Mouse (Mus musculus) ES-Bruce4 (cell line): ENCODE measurements around the gene Ccl11. TPM values are rescaled to one million over a fixed set of nuclear protein-coding genes. Genes with fewer than 3 reads are reported as not detected.

Experiments
- H3K27ac ChIP-seq: 2 replicates; pipeline ENCODE4 v1.5.1; 2012; ENCODE audit warnings: low read length, inconsistent platforms; ENCODE audit not compliant: insufficient read depth
- H3K27me3 ChIP-seq: 2 replicates; pipeline ENCODE4 v1.6.1; 2012; ENCODE audit warnings: mild to moderate bottlenecking, low read length, inconsistent platforms; ENCODE audit not compliant: control insufficient read depth, poor library complexity, insufficient read depth, severe bottlenecking
- H3K36me3 ChIP-seq: 2 replicates; pipeline ENCODE4 v1.6.1; 2012; ENCODE audit warnings: inconsistent platforms, mild to moderate bottlenecking, low read length, moderate library complexity; ENCODE audit not compliant: control insufficient read depth, poor library complexity, insufficient read depth, severe bottlenecking
- H3K4me1 ChIP-seq: one replicate; pipeline ENCODE4 v1.8.1; 2011; ENCODE audit warnings: low read length; ENCODE audit not compliant: control insufficient read depth, insufficient read depth
- H3K4me3 ChIP-seq: 2 replicates; pipeline ENCODE4 v1.5.1; 2011; ENCODE audit warnings: low read depth, mild to moderate bottlenecking, low read length
- H3K9ac ChIP-seq: 2 replicates; pipeline ENCODE4 v1.6.1; 2012; ENCODE audit warnings: low read depth, mild to moderate bottlenecking, inconsistent platforms; ENCODE audit not compliant: poor library complexity, severe bottlenecking
- H3K9me3 ChIP-seq: replicated peaks from 2 replicates; pipeline ENCODE4 v1.6.1; 2012; ENCODE audit warnings: mild to moderate bottlenecking, low read length, inconsistent platforms; ENCODE audit not compliant: control insufficient read depth, poor library complexity, insufficient read depth, severe bottlenecking
- CTCF ChIP-seq: IDR thresholded peaks from one replicate; pipeline ENCODE4 v1.8.1; 2011; ENCODE audit warnings: low read depth, low read length
- EP300 ChIP-seq: IDR thresholded peaks from 2 replicates; pipeline ENCODE4 v1.6.1; 2011; ENCODE audit warnings: low read depth, low read length; ENCODE audit not compliant: insufficient read depth
- POLR2A ChIP-seq: IDR thresholded peaks from one replicate; pipeline ENCODE4 v1.8.1; 2011; ENCODE audit warnings: low read length; ENCODE audit not compliant: insufficient read depth
- polyA plus RNA-seq: library from polyadenylated mRNA; stranded (reverse); fragments of >200 nt; gene quantifications from 2 replicates; pipeline ENCODE4 v1.2.4, GENCODE M21; 2011; ENCODE audit warnings: low read depth; ENCODE audit not compliant: missing spikeins, insufficient read depth, insufficient read length

Ccl11 gene
- polyA plus RNA-seq, 1 experiment = not detected

- no peaks in the 10 kb centered on the region for H3K27me3 ChIP-seq
- no peak overlapping the region for H3K4me3 ChIP-seq
- no peak overlapping the region for H3K9ac ChIP-seq
- no peak for TF ChIP-seq POLR2A
- no peak for TF ChIP-seq CTCF
- no peak for TF ChIP-seq EP300
- H3K27ac ChIP-seq = no peak overlapping the region
- no peaks in the 10 kb centered on the region for H3K9me3 ChIP-seq
- no peaks in the 10 kb centered on the region for H3K4me1 ChIP-seq
- no peaks in the 10 kb centered on the region for H3K36me3 ChIP-seq
Measured at GRCm38 (mm10) chr11:82041671-82042080, 15.9 kb upstream of the Ccl11 start.

- H3K4me3 ChIP-seq = no peak within 1 kb of the TSS
- H3K9ac ChIP-seq = no peak within 1 kb of the TSS
- no peak within 1 kb of the TSS for H3K27ac ChIP-seq
- H3K36me3 ChIP-seq = no peaks in the 10 kb centered on the region
- no peaks in the 10 kb centered on the region for H3K27me3 ChIP-seq
- no peaks in the 10 kb centered on the region for H3K4me1 ChIP-seq
- no peak for TF ChIP-seq EP300
- no peak for TF ChIP-seq CTCF
- TF ChIP-seq POLR2A = no peak
- H3K9me3 ChIP-seq = no peaks in the 10 kb centered on the region
Measured at GRCm38 (mm10) chr11:82045471-82045870, 12.2 kb upstream of the Ccl11 start, which contains the start of gene Ccl7. Gene Ccl7 (plus strand): TSS chr11:82045712.

- no peaks in the 10 kb centered on the region for H3K9me3 ChIP-seq
- H3K9ac ChIP-seq = no peak overlapping the region
- no peaks in the 10 kb centered on the region for H3K27me3 ChIP-seq
- no peak overlapping the region for H3K4me3 ChIP-seq
- no peaks in the 10 kb centered on the region for H3K36me3 ChIP-seq
- no peaks in the 10 kb centered on the region for H3K4me1 ChIP-seq
- TF ChIP-seq POLR2A (no peak), CTCF (peak; percentile 41)
- H3K27ac ChIP-seq = no peak overlapping the region
Measured at GRCm38 (mm10) chr11:82047746-82048415, 9.7 kb upstream of the Ccl11 start.

GRCm38 (mm10) chr11:82053849-82054248, 3.8 kb upstream of the Ccl11 start:
- Histone ChIP-seq H3K4me1 (no peaks in the 10 kb centered on the region), H3K27ac (no peak overlapping the region), H3K36me3 (no peaks in the 10 kb centered on the region), H3K9ac (no peak overlapping the region), H3K4me3 (no peak overlapping the region), H3K27me3 (no peaks in the 10 kb centered on the region), H3K9me3 (no peaks in the 10 kb centered on the region)
- TF ChIP-seq CTCF (no peak), EP300 (no peak), POLR2A (no peak)

GRCm38 (mm10) chr11:82062226-82062625, 4.6 kb downstream of the Ccl11 start:
- H3K9ac ChIP-seq = no peak overlapping the region
- TF ChIP-seq EP300 = no peak
- no peak for TF ChIP-seq CTCF
- TF ChIP-seq POLR2A = no peak
- H3K27me3 ChIP-seq = no peaks in the 10 kb centered on the region
- no peaks in the 10 kb centered on the region for H3K9me3 ChIP-seq
- no peak overlapping the region for H3K4me3 ChIP-seq
- H3K4me1 ChIP-seq = no peaks in the 10 kb centered on the region
- no peaks in the 10 kb centered on the region for H3K36me3 ChIP-seq
- no peak overlapping the region for H3K27ac ChIP-seq

- no peak overlapping the region for H3K27ac ChIP-seq
- H3K36me3 ChIP-seq = no peaks in the 10 kb centered on the region
- H3K9me3 ChIP-seq = no peaks in the 10 kb centered on the region
- H3K9ac ChIP-seq = no peak overlapping the region
- no peaks in the 10 kb centered on the region for H3K27me3 ChIP-seq
- TF ChIP-seq EP300 = no peak
- TF ChIP-seq CTCF = no peak
- TF ChIP-seq POLR2A = no peak
- H3K4me3 ChIP-seq = no peak overlapping the region
- H3K4me1 ChIP-seq = no peaks in the 10 kb centered on the region
Measured at GRCm38 (mm10) chr11:82063454-82063853, 5.8 kb downstream of the Ccl11 start.
